Mouse (Mus musculus): ENCODE measurements around the gene Ttl.
A peak's percentile ranks its signal among the peaks of the same experiment; 100 is the strongest.

Gene Ttl

GRCm38 (mm10) chr2:129065437-129066282 is at the start of gene Ttl:
Gene Ttl (plus strand): TSS chr2:129065942.
- DNase-seq (ENCODE audit: low read depth) = peak; percentile 50

DNA sequence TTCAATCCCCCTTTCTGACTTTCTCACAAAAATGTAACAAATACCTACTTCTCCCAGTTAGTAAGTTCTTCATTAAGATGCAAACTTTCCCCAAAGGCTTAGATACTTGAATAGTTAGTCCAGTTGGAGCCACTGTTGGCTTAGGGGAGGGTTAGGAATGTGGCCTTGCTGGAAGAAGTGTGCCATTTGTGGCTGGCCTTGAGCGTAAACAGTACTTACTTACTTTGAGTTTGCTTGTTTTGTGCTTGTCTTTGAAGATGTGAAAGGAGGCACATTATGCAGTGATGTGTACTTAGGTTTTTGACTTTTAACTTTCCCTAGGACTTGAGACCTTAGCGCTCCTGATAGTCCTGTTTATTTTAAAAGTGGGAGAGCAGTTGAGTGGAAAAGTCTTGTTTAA is 45.6 kb upstream of the Ttl start:
- no peak for DNase-seq (ENCODE audit: low read depth)

GRCm38 (mm10) chr2:129024820-129025219 is 40.9 kb upstream of the Ttl start:
- no peak for DNase-seq (ENCODE audit: low read depth)

GRCm38 (mm10) chr2:129035381-129035780 is 30.4 kb upstream of the Ttl start:
- no peak for DNase-seq (ENCODE audit: low read depth)

DNA sequence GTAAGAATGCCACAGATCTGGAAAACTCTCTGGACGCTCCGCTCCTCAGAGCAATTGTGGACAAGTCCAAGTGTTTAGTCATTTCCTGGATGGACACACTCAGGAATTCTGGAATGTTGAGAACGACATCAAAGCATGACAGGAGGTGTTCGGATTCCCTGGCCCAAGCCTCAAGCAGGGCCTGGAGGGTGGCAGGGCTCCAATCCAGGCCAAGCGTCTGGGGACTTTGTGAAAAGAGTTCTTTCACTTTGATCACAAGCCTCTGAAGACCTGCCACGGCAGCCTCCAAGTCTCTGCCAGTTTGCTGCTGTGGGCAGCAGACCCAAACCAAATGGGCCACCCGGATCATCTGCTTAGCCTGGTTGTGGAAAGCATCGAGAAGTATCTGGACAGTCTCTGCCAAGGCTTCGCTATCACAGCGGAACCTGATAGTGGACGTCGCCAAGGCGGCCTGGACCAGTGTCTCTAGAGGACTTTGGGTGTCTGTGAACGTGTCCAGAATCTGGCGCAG is 27.3 kb upstream of the Ttl start:
- DNase-seq (ENCODE audit: low read depth) = no peak

DNA sequence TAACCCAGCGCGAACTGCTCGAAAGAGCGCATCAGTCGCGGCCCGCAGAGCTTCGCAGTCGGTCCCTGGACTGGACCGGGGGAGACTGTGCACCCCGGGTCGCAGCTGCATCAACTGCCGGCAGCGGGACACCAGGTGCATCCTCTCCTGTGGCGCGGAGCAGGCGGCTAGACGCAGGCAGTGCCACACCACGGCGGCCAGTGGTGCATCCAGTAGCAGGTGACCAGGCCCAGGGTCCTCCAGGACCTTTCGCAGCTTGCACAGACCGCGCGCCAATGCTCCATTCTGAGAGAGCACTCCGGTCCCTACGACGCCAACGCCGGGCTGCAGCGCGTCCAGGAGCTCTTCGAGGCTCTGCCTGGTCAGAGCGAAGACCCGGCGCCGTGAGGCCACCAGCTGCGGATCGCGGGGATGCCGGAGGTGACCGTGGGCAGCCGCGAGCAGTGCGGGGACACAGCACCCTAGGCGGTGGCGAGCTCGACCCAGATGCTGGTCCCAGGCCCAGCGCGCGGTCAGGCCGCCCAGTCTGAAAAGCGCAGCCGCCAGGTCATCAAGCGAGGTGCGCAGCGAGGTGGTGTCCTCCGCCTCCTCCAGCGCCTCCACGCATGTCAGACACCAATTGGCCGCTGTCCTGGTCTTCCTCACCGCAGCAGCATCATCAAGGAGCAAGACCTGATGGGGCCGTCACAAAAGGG is 26.7 kb upstream of the Ttl start:
- DNase-seq (ENCODE audit: low read depth) = no peak

- DNase-seq (ENCODE audit: low read depth) = no peak
These were observed 25.2 kb upstream of the Ttl start for GRCm38 (mm10) chr2:129040567-129040966.

DNA sequence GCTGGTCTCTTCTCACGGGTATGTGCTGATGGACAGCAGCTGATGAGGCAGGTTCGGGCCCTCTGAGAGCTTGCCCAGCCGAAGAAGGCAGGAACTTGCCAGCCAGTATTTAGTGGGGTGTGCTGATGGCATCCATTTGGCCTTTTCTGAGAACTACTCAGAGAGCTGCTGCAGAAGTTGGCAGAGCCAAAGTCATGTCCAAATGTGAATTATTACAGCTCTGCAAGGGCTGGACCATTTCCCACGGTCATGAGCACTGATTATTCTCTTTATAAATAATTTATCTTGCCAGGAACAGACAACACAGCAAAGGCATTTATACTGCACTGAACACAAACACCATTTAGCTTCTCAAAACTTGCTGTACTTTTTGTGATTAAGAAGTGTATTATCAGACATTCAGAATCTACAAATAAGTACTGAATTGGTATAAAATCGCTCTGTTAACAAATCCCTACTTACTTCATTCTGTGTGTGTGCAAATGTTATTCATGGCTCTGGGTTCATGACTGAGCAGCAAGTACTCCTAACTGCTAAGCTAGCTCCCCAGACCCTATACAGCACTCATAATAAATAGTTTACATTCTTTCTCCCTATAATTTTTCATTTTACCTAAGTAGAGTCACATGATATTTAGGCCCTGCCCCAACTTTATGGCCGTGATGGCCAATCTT is 19.4 kb upstream of the Ttl start:
- no peak for DNase-seq (ENCODE audit: low read depth)

- DNase-seq (ENCODE audit: low read depth) = no peak
These were observed 18.9 kb upstream of the Ttl start for GRCm38 (mm10) chr2:129046846-129047196.

DNA sequence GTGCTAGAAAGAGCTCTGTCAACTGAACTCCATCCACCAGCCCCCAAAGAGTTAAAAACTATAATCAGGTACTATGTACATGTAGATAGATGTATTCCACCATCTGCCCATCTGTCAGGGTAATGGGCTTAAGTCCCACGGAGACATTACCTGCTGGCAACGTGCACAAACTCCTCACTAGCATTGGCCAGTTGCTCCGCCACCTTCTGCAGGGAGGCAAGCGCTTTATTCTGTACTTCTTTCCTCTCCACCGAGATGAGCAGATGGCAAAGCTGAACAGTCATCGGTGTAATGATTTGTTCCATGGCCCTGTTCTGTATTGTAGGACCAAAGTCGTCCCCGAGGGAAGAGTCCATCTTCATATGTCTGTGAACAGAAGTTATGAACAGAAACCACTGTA is 17.9 kb upstream of the Ttl start, which contains the start of gene Vinac1:
TSS of gene Vinac1 (minus strand) at position 362 of the 400 bp plus-strand sequence.
- DNase-seq (ENCODE audit: low read depth) = no peak

DNA sequence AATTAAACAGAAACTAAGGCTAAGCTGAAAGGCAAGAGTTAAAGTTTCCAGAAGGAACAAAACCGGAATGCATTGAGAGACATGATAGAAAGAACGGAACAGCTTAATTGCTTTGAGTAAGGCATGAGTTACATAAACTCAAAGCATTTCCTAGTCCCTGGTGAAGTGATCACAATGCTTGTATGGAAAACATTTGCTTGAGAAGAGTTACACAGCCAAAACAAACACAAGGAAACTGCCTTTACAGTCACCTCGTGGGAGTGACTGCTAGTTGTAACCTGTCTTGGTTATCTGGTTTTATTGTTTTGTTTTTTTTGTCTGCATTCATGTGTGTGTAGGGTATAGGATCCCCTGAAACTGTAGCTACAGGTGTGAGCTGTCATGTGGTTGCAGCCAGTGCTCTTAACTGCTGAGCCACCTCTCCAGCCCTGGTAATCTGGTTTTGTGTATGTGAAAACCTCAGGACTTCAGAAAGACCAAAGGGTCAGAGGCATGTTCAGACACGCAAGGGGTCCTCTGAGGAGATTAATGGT is 13.2 kb upstream of the Ttl start:
- no peak for DNase-seq (ENCODE audit: low read depth)

GRCm38 (mm10) chr2:129055741-129056140 is 10.0 kb upstream of the Ttl start:
- DNase-seq (ENCODE audit: low read depth) = no peak

DNA sequence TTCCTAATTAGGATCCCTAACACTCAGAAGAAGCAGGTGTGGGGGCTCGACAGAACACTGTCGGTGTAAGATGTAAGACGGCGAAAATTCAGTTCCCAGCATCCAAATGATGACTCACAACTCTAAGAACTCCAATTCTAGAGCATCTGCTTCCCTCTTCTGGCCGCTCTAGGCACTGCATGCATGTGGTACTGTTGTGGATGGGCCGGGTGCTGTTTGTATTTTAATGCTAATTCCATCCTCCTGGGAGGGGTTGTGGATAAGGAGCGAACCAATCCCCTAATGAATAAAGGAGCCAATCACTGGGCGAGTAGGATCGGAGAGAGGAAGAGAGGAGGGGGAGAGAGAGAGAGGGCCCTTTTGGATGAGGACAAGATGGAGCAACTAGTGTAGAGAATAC is 9.1 kb upstream of the Ttl start:
- peak; percentile 35 for DNase-seq (ENCODE audit: low read depth)

DNA sequence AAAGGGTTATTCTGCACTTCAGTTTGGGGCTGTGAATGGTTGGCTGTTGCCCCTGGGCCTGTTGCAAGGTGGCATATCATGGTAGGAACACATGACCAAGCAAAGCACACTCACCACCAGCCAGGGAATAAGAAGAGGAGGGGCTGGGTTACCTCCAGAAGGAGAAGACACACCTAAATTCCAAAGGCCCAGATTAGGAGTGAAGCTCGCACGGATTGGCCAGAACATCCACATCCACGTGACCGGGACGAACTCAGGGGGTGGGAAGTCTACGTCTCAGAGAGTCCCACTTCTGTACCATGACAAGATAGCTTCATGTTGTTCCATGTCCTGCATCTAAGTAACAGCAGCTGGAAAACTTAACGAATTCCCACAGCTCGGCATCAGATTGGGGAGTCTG is 8.5 kb upstream of the Ttl start:
- DNase-seq (ENCODE audit: low read depth) = no peak

DNA sequence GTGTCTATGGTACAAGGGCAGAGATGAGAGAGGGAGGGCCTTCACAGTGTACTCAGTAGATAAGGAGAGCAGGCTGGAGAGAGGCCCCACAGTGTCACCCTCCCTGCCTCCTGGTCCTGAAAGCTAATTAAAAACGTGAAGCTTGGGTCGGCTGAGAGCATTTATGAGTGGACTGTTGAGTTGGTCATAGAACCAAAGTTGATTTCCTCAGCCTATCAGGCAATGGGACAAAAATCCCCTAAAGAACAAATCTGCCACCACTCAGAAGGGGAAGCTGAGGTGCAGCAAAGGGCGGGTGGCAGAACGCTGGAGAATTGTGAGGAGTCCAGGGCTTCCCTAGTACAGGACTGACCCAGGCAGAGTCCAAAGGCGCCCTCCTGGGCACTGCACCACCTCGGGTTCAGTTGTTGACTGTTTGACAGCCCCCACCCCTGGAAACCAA is 7.8 kb upstream of the Ttl start:
- DNase-seq (ENCODE audit: low read depth) = peak; percentile 24

- no peak for DNase-seq (ENCODE audit: low read depth)
These were observed 4.2 kb upstream of the Ttl start for GRCm38 (mm10) chr2:129061456-129062059.

DNA sequence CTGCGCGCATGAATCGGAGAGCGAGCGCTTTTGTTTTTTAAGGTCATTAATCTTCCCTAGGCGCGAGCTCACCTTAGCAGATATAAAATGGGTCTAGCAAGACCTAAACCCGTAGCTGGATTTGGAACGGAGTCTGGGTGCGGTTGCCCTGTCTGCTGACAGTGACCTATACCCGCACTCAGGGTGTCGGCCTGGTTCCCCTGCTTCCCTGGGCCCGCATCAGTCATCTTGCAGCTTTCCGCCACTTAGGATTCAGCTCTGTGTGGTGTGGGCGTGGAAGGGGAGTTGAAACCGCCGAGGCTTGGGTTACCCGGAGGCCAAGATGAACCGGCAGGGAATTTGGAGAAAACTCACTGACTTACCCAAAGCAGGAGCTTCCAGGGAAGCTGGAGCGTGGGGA is 584 bp downstream of the Ttl start:
- DNase-seq (ENCODE audit: low read depth) = peak; percentile 36

DNA sequence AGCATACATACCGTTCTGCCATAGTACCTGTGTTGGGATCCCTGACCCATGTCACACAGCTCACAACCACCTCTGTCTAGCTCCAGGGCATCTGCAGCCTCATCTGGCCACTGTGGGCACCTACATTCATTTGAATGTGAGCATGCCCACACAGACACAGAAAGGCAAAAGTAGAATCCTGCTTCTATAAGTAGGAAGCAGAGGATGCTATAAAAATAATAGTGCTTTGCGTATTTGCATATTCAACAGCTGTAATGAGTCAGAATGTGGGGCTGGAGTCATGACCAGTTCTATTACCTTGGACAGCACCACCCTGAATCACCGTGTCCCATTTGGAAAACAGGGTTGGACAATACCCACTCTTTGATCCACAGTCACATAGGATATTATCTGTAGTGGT is 4.6 kb downstream of the Ttl start:
- no peak for DNase-seq (ENCODE audit: low read depth)

DNA sequence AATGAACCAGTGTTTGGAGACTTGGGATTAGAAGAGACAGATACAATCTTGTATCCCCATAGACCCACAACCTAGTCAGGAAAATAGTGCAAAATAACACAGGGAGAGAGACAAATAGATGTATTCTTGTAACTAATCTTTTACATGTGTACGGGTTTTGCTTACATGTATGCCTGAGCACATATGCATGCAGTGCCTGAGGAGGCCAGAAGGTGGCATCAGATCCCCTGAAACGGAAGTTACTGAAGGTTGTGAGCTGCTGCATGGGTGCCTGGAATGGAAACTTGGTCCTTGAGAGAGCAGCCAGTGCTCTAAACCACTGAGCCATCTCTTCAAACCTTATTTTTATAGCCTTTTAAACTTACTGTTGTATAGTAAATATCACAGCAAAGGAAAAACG is 12.6 kb downstream of the Ttl start:
- no peak for DNase-seq (ENCODE audit: low read depth)

- no peak for DNase-seq (ENCODE audit: low read depth)
These were observed 13.5 kb downstream of the Ttl start for GRCm38 (mm10) chr2:129079194-129079593.

DNA sequence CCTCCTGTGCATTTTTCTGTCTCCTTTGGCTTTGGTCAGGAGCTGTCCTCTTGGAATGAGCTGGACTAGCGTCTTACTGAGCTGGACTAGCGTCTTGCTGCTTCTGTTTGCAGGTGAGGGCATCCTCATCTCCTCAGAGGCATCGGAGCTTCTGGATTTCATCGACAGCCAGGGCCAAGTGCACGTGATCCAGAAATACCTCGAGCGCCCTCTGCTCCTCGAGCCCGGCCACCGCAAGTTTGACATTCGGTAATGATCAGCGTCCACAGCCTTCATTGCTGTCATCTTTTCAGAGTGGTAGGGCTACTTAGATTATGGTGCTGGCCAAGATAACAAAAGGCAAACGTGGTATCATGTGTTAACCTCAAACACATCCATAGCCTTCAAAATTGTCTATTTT is 15.4 kb downstream of the Ttl start:
- no peak for DNase-seq (ENCODE audit: low read depth)

GRCm38 (mm10) chr2:129083514-129083913 is 17.8 kb downstream of the Ttl start:
- no peak for DNase-seq (ENCODE audit: low read depth)

Data from c-Kit-positive CD71-positive TER-119-negative erythroid progenitor cells, embryonic 14.5 days (primary cell).